Mouse (Mus musculus) cortical plate, adult 2 months (tissue): Measurements from ENCODE around the gene Olfr697. TPM values are rescaled to one million over a fixed set of nuclear protein-coding genes. Genes with fewer than 3 reads are reported as not detected.
"Not testable (repeated sequence)": the region's sequence is repeated elsewhere in the genome, so short reads cannot be mapped to it uniquely, and the experiment has no call there.

ENCODE experiments used
- H3K27ac ChIP-seq: fragments of 200-500 bp; 2 replicates; pipeline ENCODE4 v1.5.1; 2012; ENCODE audit warnings: low read length, control low read depth, inconsistent platforms; ENCODE audit not compliant: insufficient read depth
- H3K4me1 ChIP-seq: fragments of 200-500 bp; 2 replicates; pipeline ENCODE4 v1.6.1; 2011; ENCODE audit warnings: low read length; ENCODE audit not compliant: control insufficient read depth, insufficient read depth
- H3K4me3 ChIP-seq: fragments of 200-500 bp; 2 replicates; pipeline ENCODE4 v1.5.1; 2011; ENCODE audit warnings: mild to moderate bottlenecking, low read length, control low read depth; ENCODE audit not compliant: insufficient read depth
- CTCF ChIP-seq: fragments of 200-500 bp; IDR thresholded peaks from 2 replicates; pipeline ENCODE4 v1.5.1; 2011; ENCODE audit warnings: mild to moderate bottlenecking, control low read depth, low read length; ENCODE audit not compliant: insufficient read depth; ENCODE audit errors: extremely low read depth
- POLR2A ChIP-seq: fragments of 200-500 bp; IDR thresholded peaks from 2 replicates; pipeline ENCODE4 v1.6.1; 2011; ENCODE audit warnings: mild to moderate bottlenecking, low read length, control low read depth; ENCODE audit not compliant: insufficient read depth; ENCODE audit errors: extremely low read depth
- polyA plus RNA-seq: library from polyadenylated mRNA; depleted of rRNA; stranded (reverse); fragments of >200 nt; gene quantifications from 2 replicates; pipeline ENCODE4 v1.2.3, GENCODE M21; 2012; rRNA removed

Gene Olfr697
- polyA plus RNA-seq: not detected in 2 replicates

- Histone ChIP-seq H3K27ac (no peak within 1 kb of the TSS), H3K4me1 (no peaks in the 10 kb centered on the region), H3K4me3 (no peak within 1 kb of the TSS)
- TF ChIP-seq POLR2A (no peak), CTCF (no peak)
These were observed at the start of gene Olfr697 for GRCm38 (mm10) chr7:106742343-106742742. Olfr697 (minus strand) TSS chr7:106742443.

- no peak overlapping the region for H3K27ac ChIP-seq
These were observed 46.1 kb upstream of the Olfr697 start for GRCm38 (mm10) chr7:106788330-106788729.

GRCm38 (mm10) chr7:106761008-106761407 is 18.8 kb upstream of the Olfr697 start:
- not testable (repeated sequence) for H3K4me3 ChIP-seq, H3K27ac ChIP-seq, H3K4me1 ChIP-seq

More at GRCm38 (mm10) chr7:106788330-106788729, 46.1 kb upstream of the Olfr697 start:
- Histone ChIP-seq H3K4me1 (no peaks in the 10 kb centered on the region), H3K4me3 (no peak overlapping the region)
- TF ChIP-seq POLR2A (no peak), CTCF (no peak)

GRCm38 (mm10) chr7:106758800-106759199 is 16.6 kb upstream of the Olfr697 start:
- no peaks in the 10 kb centered on the region for H3K4me1 ChIP-seq
- no peak overlapping the region for H3K4me3 ChIP-seq
- no peak overlapping the region for H3K27ac ChIP-seq
- TF ChIP-seq CTCF (no peak), POLR2A (no peak)

GRCm38 (mm10) chr7:106755297-106755696 is 13.1 kb upstream of the Olfr697 start, which contains the start of gene Olfr698:
Olfr698 (minus strand) TSS chr7:106755397.
- H3K4me3 ChIP-seq: no peak within 1 kb of the TSS
- no peak within 1 kb of the TSS for H3K27ac ChIP-seq
- TF ChIP-seq POLR2A (no peak), CTCF (no peak)
- no peaks in the 10 kb centered on the region for H3K4me1 ChIP-seq

GRCm38 (mm10) chr7:106745811-106746210 is 3.6 kb upstream of the Olfr697 start:
- Histone ChIP-seq H3K27ac (no peak overlapping the region), H3K4me1 (no peaks in the 10 kb centered on the region), H3K4me3 (no peak overlapping the region)
- TF ChIP-seq POLR2A: no peak
- no peak for TF ChIP-seq CTCF

GRCm38 (mm10) chr7:106737028-106737427 is 5.2 kb downstream of the Olfr697 start:
- Histone ChIP-seq H3K4me1 (no peaks in the 10 kb centered on the region), H3K4me3 (no peak overlapping the region), H3K27ac (no peak overlapping the region)
- no peak for TF ChIP-seq CTCF
- no peak for TF ChIP-seq POLR2A

- no peak overlapping the region for H3K4me3 ChIP-seq
- no peak overlapping the region for H3K27ac ChIP-seq
- TF ChIP-seq CTCF: no peak
- no peak for TF ChIP-seq POLR2A
These were observed 8.5 kb downstream of the Olfr697 start for GRCm38 (mm10) chr7:106733717-106734116.

GRCm38 (mm10) chr7:106725654-106726053 is 16.6 kb downstream of the Olfr697 start:
- H3K4me1 ChIP-seq, H3K27ac ChIP-seq, H3K4me3 ChIP-seq: not testable (repeated sequence)

More at GRCm38 (mm10) chr7:106733717-106734116, 8.5 kb downstream of the Olfr697 start:
- H3K4me1 ChIP-seq: no peaks in the 10 kb centered on the region

GRCm38 (mm10) chr7:106716296-106716695 is 25.9 kb downstream of the Olfr697 start, which contains the start of gene Olfr695:
Olfr695 (minus strand) TSS chr7:106716396.
- TF ChIP-seq POLR2A (no peak), CTCF (no peak)
- no peak within 1 kb of the TSS for H3K4me3 ChIP-seq
- no peak within 1 kb of the TSS for H3K27ac ChIP-seq
- H3K4me1 ChIP-seq: no peaks in the 10 kb centered on the region

GRCm38 (mm10) chr7:106711463-106711862 is 30.8 kb downstream of the Olfr697 start:
- no peak overlapping the region for H3K27ac ChIP-seq
- H3K4me1 ChIP-seq: no peaks in the 10 kb centered on the region
- H3K4me3 ChIP-seq: no peak overlapping the region
- TF ChIP-seq CTCF: no peak
- no peak for TF ChIP-seq POLR2A

- not testable (repeated sequence) for H3K27ac ChIP-seq, H3K4me3 ChIP-seq, H3K4me1 ChIP-seq
These were observed 34.5 kb downstream of the Olfr697 start for GRCm38 (mm10) chr7:106707705-106708104.
